Mouse (Mus musculus): ENCODE data around the gene Wwox. TPM values are rescaled to one million over a fixed set of nuclear protein-coding genes. Genes with fewer than 3 reads are reported as not detected.

The Wwox gene
- polyA plus RNA-seq, 1 experiment = 13.5 TPM

DNA sequence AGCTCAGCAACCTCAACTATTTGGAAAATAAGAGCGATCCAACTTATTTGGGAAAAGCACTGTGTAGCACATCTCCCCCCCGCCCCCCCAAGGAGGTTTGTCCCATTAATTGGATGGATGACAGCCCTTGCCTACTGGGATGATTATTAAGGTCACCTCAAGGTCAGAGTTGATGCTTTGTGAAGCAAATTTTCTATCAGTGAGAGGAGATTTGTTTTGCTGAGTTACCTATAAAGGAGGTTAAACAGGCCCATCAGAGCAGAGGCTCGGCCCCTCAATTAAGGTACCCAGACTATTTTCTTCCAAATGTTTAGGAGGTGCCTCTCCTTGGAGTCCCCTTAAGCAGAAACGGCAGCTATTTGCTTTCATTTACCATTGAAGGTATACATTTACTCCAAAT is 247.0 kb downstream of the Wwox start:
- Histone ChIP-seq H3K27ac (ENCODE audit: control insufficient read depth, insufficient read depth, low read depth, low read length, poor library complexity) (no peak overlapping the region), H3K4me3 (replicated peaks; ENCODE audit: control insufficient read depth, low read depth, low read length) (no peak overlapping the region), H3K4me1 (ENCODE audit: control insufficient read depth, insufficient read depth, low read length) (no peaks in the 10 kb centered on the region)
- 87% methylated on average over 4 of the region's 4 CpGs for WGBS
- TF ChIP-seq CTCF (IDR thresholded peaks at IDR 0.05; ENCODE audit: control insufficient read depth, insufficient read depth, low read length) (no peak), POLR2A (IDR thresholded peaks at IDR 0.05; ENCODE audit: borderline replicate concordance, control insufficient read depth, low read depth, low read length) (no peak)

DNA sequence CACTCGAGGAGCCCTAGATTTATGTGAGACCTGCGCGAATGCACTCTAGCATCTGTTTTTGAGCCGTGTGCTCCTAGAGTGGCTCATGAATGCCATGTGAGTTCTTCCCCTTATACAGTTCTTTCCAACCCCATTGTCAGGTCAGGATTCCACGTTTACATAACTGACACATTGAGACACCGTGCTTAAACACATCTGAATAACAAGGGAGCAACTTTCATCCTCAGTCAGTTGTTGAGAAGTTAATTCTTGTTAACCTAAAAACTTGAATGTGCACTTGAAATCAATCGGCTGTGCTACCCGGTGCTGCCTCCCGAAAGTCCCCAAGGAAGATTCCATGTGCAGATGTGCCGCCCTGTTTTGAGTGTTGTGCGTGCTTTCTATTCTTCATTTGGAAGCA is 249.3 kb downstream of the Wwox start:
- Histone ChIP-seq H3K4me1 (ENCODE audit: control insufficient read depth, insufficient read depth, low read length) (no peaks in the 10 kb centered on the region), H3K27ac (ENCODE audit: control insufficient read depth, insufficient read depth, low read depth, low read length, poor library complexity) (no peak overlapping the region), H3K4me3 (replicated peaks; ENCODE audit: control insufficient read depth, low read depth, low read length) (no peak overlapping the region)
- 87% methylated on average over 11 of the region's 11 CpGs for WGBS
- TF ChIP-seq POLR2A (IDR thresholded peaks at IDR 0.05; ENCODE audit: borderline replicate concordance, control insufficient read depth, low read depth, low read length) (no peak), CTCF (IDR thresholded peaks at IDR 0.05; ENCODE audit: control insufficient read depth, insufficient read depth, low read length) (no peak)

DNA sequence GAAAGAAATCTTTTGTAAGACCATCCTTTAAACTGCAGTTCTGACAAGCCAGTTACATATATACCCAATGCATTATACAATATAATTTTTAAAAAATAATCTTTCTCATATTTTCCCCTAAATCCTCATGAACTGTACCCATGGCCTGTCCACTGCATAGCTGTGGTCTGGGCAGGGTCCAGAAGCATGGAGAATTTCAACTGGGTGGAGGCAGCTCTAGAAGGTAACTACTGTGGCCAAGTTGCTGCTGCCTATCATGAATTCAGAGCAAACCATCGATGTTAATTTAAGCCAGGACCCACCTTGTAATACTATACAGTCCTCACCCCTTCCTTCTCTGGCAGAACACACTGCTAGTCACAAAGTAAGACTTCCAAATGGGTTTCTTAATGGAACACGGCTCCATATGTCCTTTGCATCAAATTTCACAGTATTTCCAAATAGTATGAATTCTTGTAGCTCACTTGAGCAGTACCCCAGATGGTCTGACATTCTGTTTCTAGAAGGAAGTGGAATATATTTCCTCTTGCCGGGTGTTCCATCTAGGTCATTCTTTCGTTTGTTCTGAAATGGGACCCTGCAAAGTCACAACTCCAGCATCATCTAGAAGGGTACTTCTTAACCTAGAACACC is 255.2 kb downstream of the Wwox start:
- WGBS = 69% methylated on average over 4 of the region's 4 CpGs
- H3K4me1 ChIP-seq (ENCODE audit: control insufficient read depth, insufficient read depth, low read length) = no peaks in the 10 kb centered on the region
- H3K4me3 ChIP-seq (replicated peaks; ENCODE audit: control insufficient read depth, low read depth, low read length) = no peak overlapping the region
- TF ChIP-seq CTCF (IDR thresholded peaks at IDR 0.05; ENCODE audit: control insufficient read depth, insufficient read depth, low read length) = no peak
- TF ChIP-seq POLR2A (IDR thresholded peaks at IDR 0.05; ENCODE audit: borderline replicate concordance, control insufficient read depth, low read depth, low read length) = no peak
- H3K27ac ChIP-seq (ENCODE audit: control insufficient read depth, insufficient read depth, low read depth, low read length, poor library complexity) = no peak overlapping the region

DNA sequence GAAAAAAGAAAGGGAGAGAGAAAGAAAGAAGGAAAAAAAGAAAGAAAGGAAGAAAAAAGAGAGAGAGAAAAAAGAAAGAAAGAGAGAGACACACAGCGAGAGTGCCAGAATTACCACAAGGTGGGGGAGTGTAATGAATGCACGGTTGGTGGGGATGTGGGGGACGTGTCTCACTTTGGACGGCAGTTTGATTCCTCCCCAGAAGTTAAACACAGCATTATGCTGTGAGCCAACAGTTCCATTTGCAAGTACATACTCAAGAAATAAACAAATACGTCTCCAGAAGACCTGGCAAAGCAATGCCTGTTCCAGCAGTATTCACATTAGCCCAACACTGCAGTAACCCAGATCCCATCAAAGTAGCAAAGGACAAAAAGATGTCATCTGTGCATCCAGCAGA is 264.1 kb downstream of the Wwox start:
- no peak overlapping the region for H3K4me3 ChIP-seq (replicated peaks; ENCODE audit: control insufficient read depth, low read depth, low read length)
- TF ChIP-seq CTCF (IDR thresholded peaks at IDR 0.05; ENCODE audit: control insufficient read depth, insufficient read depth, low read length) (no peak), POLR2A (IDR thresholded peaks at IDR 0.05; ENCODE audit: borderline replicate concordance, control insufficient read depth, low read depth, low read length) (no peak)
- WGBS = 83% methylated on average over 5 of the region's 5 CpGs
- H3K27ac ChIP-seq (ENCODE audit: control insufficient read depth, insufficient read depth, low read depth, low read length, poor library complexity) = no peak overlapping the region
- no peaks in the 10 kb centered on the region for H3K4me1 ChIP-seq (ENCODE audit: control insufficient read depth, insufficient read depth, low read length)

- TF ChIP-seq CTCF (IDR thresholded peaks at IDR 0.05; ENCODE audit: control insufficient read depth, insufficient read depth, low read length) (no peak), POLR2A (IDR thresholded peaks at IDR 0.05; ENCODE audit: borderline replicate concordance, control insufficient read depth, low read depth, low read length) (no peak)
- Histone ChIP-seq H3K27ac (ENCODE audit: control insufficient read depth, insufficient read depth, low read depth, low read length, poor library complexity) (no peak overlapping the region), H3K4me3 (replicated peaks; ENCODE audit: control insufficient read depth, low read depth, low read length) (no peak overlapping the region), H3K4me1 (ENCODE audit: control insufficient read depth, insufficient read depth, low read length) (no peaks in the 10 kb centered on the region)
- 64% methylated on average over 15 of the region's 15 CpGs for WGBS
Observed at GRCm38 (mm10) chr8:114707538-114708138, 268.2 kb downstream of the Wwox start.

DNA sequence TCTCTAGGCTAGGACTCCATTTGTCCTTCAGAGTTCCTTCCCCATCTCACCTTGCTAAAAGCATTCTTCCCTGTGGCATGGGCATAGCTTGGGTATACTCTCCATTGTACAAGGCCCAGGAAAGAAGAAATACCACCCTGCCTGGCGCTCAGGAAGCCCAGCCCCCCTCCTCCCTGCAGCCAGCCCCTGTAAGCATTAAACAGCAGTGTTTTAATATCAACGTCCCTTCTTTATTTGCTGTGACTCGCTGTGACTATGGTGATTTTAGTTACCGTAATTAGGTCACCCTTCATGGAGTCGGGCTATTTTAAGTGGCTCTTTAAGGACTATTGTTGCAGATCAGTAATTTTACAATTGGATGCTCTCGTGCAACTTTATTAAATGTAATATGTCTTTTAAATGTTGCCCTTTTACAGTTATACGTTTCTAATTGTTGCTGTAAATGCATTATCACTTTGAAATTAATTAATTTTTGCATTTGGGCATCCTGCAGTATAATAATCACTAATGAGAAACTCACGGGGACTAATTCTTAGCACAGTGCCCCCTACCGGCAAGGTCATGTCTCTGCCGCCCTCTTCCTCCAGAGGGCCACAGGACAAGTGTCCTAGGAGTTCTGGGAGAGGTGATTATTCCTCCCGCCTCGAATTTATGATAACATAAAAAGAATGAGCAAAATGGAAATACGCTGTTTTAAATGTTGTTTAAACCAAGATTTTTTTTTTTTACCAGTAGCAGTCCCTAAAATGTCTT is 276.0 kb downstream of the Wwox start:
- H3K4me3 ChIP-seq (replicated peaks; ENCODE audit: control insufficient read depth, low read depth, low read length) = no peak overlapping the region
- H3K27ac ChIP-seq (ENCODE audit: control insufficient read depth, insufficient read depth, low read depth, low read length, poor library complexity) = no peak overlapping the region
- 69% methylated on average over 13 of the region's 13 CpGs for WGBS
- no peaks in the 10 kb centered on the region for H3K4me1 ChIP-seq (ENCODE audit: control insufficient read depth, insufficient read depth, low read length)
- TF ChIP-seq POLR2A (IDR thresholded peaks at IDR 0.05; ENCODE audit: borderline replicate concordance, control insufficient read depth, low read depth, low read length) (no peak), CTCF (IDR thresholded peaks at IDR 0.05; ENCODE audit: control insufficient read depth, insufficient read depth, low read length) (peak; percentile 48; the same call in 1 of the 2 replicates)

- H3K4me1 ChIP-seq (ENCODE audit: control insufficient read depth, insufficient read depth, low read length) = no peaks in the 10 kb centered on the region
- no peak overlapping the region for H3K4me3 ChIP-seq (replicated peaks; ENCODE audit: control insufficient read depth, low read depth, low read length)
- no peak for TF ChIP-seq CTCF (IDR thresholded peaks at IDR 0.05; ENCODE audit: control insufficient read depth, insufficient read depth, low read length)
- TF ChIP-seq POLR2A (IDR thresholded peaks at IDR 0.05; ENCODE audit: borderline replicate concordance, control insufficient read depth, low read depth, low read length) = no peak
- 84% methylated on average over 14 of the region's 14 CpGs for WGBS
- no peak overlapping the region for H3K27ac ChIP-seq (ENCODE audit: control insufficient read depth, insufficient read depth, low read depth, low read length, poor library complexity)
Observed at GRCm38 (mm10) chr8:114716546-114717255, 277.2 kb downstream of the Wwox start.

DNA sequence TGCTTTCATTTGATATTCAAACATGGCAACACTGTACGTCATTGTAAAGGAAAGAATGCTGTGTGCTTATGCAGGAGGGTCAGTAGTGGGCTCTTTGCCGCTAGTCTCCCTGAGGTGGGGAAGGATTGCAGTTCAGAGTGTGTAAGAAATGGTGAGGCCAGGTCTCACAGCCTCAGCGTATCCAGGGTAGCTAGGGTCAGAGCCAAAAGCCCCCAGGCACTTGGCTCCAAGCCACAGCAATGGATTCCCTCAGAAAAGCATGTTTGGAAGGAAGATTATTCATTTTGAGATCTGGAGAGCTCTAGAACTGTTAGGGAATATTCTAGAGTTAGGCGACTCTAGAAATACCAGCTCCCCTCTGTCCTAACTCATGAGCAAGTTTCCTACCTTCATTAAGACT is 279.4 kb downstream of the Wwox start:
- Histone ChIP-seq H3K27ac (ENCODE audit: control insufficient read depth, insufficient read depth, low read depth, low read length, poor library complexity) (no peak overlapping the region), H3K4me1 (ENCODE audit: control insufficient read depth, insufficient read depth, low read length) (no peaks in the 10 kb centered on the region), H3K4me3 (replicated peaks; ENCODE audit: control insufficient read depth, low read depth, low read length) (no peak overlapping the region)
- WGBS = 88% methylated on average over 4 of the region's 4 CpGs
- TF ChIP-seq CTCF (IDR thresholded peaks at IDR 0.05; ENCODE audit: control insufficient read depth, insufficient read depth, low read length) = no peak
- TF ChIP-seq POLR2A (IDR thresholded peaks at IDR 0.05; ENCODE audit: borderline replicate concordance, control insufficient read depth, low read depth, low read length) = no peak
